Mouse (Mus musculus) ES-Bruce4 (cell line): ENCODE measurements around the gene Hecw2. TPM values are rescaled to one million over a fixed set of nuclear protein-coding genes. Genes with fewer than 3 reads are reported as not detected.

Experiments
- H3K27ac ChIP-seq: 2 replicates; pipeline ENCODE4 v1.5.1; 2012; ENCODE audit warnings: low read length, inconsistent platforms; ENCODE audit not compliant: insufficient read depth
- H3K27me3 ChIP-seq: 2 replicates; pipeline ENCODE4 v1.6.1; 2012; ENCODE audit warnings: mild to moderate bottlenecking, low read length, inconsistent platforms; ENCODE audit not compliant: control insufficient read depth, poor library complexity, insufficient read depth, severe bottlenecking
- H3K36me3 ChIP-seq: 2 replicates; pipeline ENCODE4 v1.6.1; 2012; ENCODE audit warnings: inconsistent platforms, mild to moderate bottlenecking, low read length, moderate library complexity; ENCODE audit not compliant: control insufficient read depth, poor library complexity, insufficient read depth, severe bottlenecking
- H3K4me1 ChIP-seq: one replicate; pipeline ENCODE4 v1.8.1; 2011; ENCODE audit warnings: low read length; ENCODE audit not compliant: control insufficient read depth, insufficient read depth
- H3K4me3 ChIP-seq: 2 replicates; pipeline ENCODE4 v1.5.1; 2011; ENCODE audit warnings: low read depth, mild to moderate bottlenecking, low read length
- H3K9ac ChIP-seq: 2 replicates; pipeline ENCODE4 v1.6.1; 2012; ENCODE audit warnings: low read depth, mild to moderate bottlenecking, inconsistent platforms; ENCODE audit not compliant: poor library complexity, severe bottlenecking
- H3K9me3 ChIP-seq: replicated peaks from 2 replicates; pipeline ENCODE4 v1.6.1; 2012; ENCODE audit warnings: mild to moderate bottlenecking, low read length, inconsistent platforms; ENCODE audit not compliant: control insufficient read depth, poor library complexity, insufficient read depth, severe bottlenecking
- CTCF ChIP-seq: IDR thresholded peaks from one replicate; pipeline ENCODE4 v1.8.1; 2011; ENCODE audit warnings: low read depth, low read length
- EP300 ChIP-seq: IDR thresholded peaks from 2 replicates; pipeline ENCODE4 v1.6.1; 2011; ENCODE audit warnings: low read depth, low read length; ENCODE audit not compliant: insufficient read depth
- POLR2A ChIP-seq: IDR thresholded peaks from one replicate; pipeline ENCODE4 v1.8.1; 2011; ENCODE audit warnings: low read length; ENCODE audit not compliant: insufficient read depth
- polyA plus RNA-seq: library from polyadenylated mRNA; stranded (reverse); fragments of >200 nt; gene quantifications from 2 replicates; pipeline ENCODE4 v1.2.4, GENCODE M21; 2011; ENCODE audit warnings: low read depth; ENCODE audit not compliant: missing spikeins, insufficient read depth, insufficient read length

Hecw2 gene
- polyA plus RNA-seq, 1 experiment = 9.5 TPM

DNA sequence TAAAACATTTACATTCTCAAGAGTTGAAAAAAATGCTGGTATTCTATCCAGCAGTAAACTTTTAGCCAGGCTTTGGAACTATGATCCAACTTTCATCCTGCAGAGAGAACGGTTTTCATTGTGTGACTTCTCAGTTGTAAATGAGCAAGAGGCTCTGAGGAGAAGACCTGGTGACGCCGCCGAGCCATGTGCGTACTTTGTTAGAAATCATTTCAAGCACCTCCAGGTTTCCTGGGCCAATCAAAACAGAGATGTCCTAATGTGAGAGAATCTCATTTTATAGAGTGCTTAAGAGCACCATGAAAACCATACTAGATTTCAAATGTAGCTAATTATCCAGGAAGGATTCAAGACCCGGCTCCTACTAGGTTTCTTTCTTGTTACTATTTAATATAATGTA, 398.7 kb downstream of the Hecw2 start:
- no peak overlapping the region for H3K4me3 ChIP-seq
- no peak overlapping the region for H3K27ac ChIP-seq
- H3K27me3 ChIP-seq = no peaks in the 10 kb centered on the region
- no peak overlapping the region for H3K9ac ChIP-seq
- no peaks in the 10 kb centered on the region for H3K9me3 ChIP-seq
- no peaks in the 10 kb centered on the region for H3K36me3 ChIP-seq
- H3K4me1 ChIP-seq = no peaks in the 10 kb centered on the region
- TF ChIP-seq EP300 = no peak
- no peak for TF ChIP-seq POLR2A
- no peak for TF ChIP-seq CTCF

- H3K4me1 ChIP-seq = no peaks in the 10 kb centered on the region
- H3K27ac ChIP-seq = no peak overlapping the region
- TF ChIP-seq POLR2A (no peak), EP300 (no peak), CTCF (no peak)
- no peak overlapping the region for H3K4me3 ChIP-seq
- no peaks in the 10 kb centered on the region for H3K36me3 ChIP-seq
- no peaks in the 10 kb centered on the region for H3K9me3 ChIP-seq
- H3K27me3 ChIP-seq = no peaks in the 10 kb centered on the region
- H3K9ac ChIP-seq = no peak overlapping the region
Observed at GRCm38 (mm10) chr1:53795591-53795990, 399.4 kb downstream of the Hecw2 start.

GRCm38 (mm10) chr1:53795081-53795480, 399.9 kb downstream of the Hecw2 start:
- TF ChIP-seq EP300 (no peak), CTCF (no peak), POLR2A (no peak)
- no peak overlapping the region for H3K4me3 ChIP-seq

GRCm38 (mm10) chr1:53794279-53794678, 400.7 kb downstream of the Hecw2 start:
- no peaks in the 10 kb centered on the region for H3K9me3 ChIP-seq
- no peaks in the 10 kb centered on the region for H3K27me3 ChIP-seq
- H3K4me1 ChIP-seq = no peaks in the 10 kb centered on the region
- no peak overlapping the region for H3K27ac ChIP-seq
- no peaks in the 10 kb centered on the region for H3K36me3 ChIP-seq
- no peak overlapping the region for H3K9ac ChIP-seq
- no peak overlapping the region for H3K4me3 ChIP-seq
- TF ChIP-seq CTCF (no peak), EP300 (no peak), POLR2A (no peak)

More at GRCm38 (mm10) chr1:53795081-53795480, 399.9 kb downstream of the Hecw2 start:
- Histone ChIP-seq H3K27ac (no peak overlapping the region), H3K4me1 (no peaks in the 10 kb centered on the region), H3K27me3 (no peaks in the 10 kb centered on the region), H3K9ac (no peak overlapping the region), H3K9me3 (no peaks in the 10 kb centered on the region), H3K36me3 (no peaks in the 10 kb centered on the region)

DNA sequence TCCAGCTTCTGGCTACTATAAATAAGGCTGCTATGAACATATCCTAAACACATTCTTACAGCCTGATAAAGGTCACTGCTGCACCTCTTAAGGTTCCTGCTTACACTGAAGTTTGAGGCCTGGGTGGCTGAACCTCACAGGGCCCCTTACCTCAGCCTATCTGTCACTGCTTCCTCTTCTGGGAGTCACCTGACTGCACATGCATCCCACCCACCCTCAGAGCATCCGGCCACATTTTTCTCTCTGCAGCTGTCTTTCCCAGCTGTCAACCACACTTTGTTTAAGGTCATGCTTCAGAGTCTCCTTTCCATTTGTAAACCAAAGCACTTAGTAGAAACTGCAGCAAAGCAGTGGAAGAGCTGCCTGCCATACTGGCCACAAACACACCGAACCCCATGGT, 403.6 kb downstream of the Hecw2 start:
- no peaks in the 10 kb centered on the region for H3K9me3 ChIP-seq
- no peaks in the 10 kb centered on the region for H3K27me3 ChIP-seq
- no peaks in the 10 kb centered on the region for H3K4me1 ChIP-seq
- H3K27ac ChIP-seq = no peak overlapping the region
- no peak overlapping the region for H3K4me3 ChIP-seq
- H3K9ac ChIP-seq = no peak overlapping the region
- TF ChIP-seq CTCF (no peak), EP300 (no peak), POLR2A (no peak)
- H3K36me3 ChIP-seq = no peaks in the 10 kb centered on the region

DNA sequence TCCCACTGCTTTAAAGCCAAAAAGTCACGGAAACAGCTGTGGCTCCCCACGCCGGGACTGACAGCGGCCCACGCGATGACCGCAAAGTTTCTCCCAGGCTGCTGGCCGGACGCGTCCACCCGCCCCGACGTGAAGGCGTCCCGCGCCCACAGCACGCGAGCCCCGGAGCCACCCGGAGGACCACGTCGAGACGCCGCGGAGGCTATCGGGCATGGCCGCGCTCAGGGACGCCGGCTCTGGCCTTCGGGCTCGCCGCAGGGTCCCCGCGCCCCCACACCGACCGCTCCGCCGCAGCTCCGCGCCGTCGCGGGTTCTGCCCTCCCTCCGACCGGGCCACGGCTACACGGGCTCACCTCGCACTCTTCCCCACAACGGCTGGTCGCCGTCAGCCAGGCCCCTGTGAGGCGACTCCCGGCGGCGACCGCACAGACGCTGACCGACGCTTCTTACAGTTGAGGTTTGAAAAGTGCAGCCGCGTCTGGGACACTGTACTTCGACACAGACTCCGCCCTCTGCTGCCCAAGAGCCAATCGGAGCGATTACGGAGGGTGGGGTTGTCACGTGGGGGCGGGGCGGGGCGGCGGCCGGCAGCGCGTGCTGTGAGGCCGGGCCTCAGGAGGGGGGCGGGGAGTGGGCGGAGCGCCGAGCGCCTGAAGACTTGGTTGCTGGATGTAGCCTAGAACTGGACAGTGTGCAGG, 410.1 kb downstream of the Hecw2 start, which contains the start of gene Stk17b:
Stk17b (minus strand) TSS at position 504 of the 698 bp plus-strand sequence.
- TF ChIP-seq POLR2A = peak; percentile 87
- TF ChIP-seq CTCF = no peak
- no peak for TF ChIP-seq EP300
- H3K4me1 ChIP-seq = no peaks in the 10 kb centered on the region
- H3K36me3 ChIP-seq = no peaks in the 10 kb centered on the region
- H3K9me3 ChIP-seq = no peaks in the 10 kb centered on the region
- H3K9ac ChIP-seq = peak within 1 kb of the TSS; percentile 65
- no peak within 1 kb of the TSS for H3K27ac ChIP-seq
- no peaks in the 10 kb centered on the region for H3K27me3 ChIP-seq
- peak within 1 kb of the TSS; percentile 94 for H3K4me3 ChIP-seq
